Mouse (Mus musculus) Muller cell, postnatal 12 days (primary cell): ENCODE measurements around the gene Gm498.

ENCODE experiments used
- DNase-seq: peaks from one replicate; pipeline ENCODE4 v3.0.0-alpha.2; 2015; ENCODE audit errors: inconsistent ontology term

Gm498 gene

GRCm38 (mm10) chr7:143892361-143892760, 25.7 kb downstream of the Gm498 start:
- no peak for DNase-seq

DNA sequence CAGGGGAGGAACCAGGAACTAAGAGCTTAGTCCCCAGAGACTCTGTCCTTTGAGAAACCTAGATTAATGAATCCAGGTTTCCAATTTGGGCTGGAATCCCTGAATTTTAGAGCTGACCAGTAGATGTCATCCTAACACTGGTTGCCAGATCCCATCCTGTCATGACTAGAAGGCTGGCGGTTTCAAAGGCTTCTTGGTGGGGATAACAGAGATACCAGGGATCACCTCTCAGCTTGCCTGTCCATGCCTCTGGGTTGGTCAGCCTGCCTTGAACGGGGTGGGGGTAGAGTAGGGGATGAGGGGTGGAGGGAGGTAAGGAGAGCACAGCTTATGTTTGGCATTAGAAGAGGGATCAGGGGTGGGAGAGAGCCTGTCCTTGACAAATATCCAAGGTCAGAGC, 34.0 kb downstream of the Gm498 start:
- peak; percentile 48 for DNase-seq

DNA sequence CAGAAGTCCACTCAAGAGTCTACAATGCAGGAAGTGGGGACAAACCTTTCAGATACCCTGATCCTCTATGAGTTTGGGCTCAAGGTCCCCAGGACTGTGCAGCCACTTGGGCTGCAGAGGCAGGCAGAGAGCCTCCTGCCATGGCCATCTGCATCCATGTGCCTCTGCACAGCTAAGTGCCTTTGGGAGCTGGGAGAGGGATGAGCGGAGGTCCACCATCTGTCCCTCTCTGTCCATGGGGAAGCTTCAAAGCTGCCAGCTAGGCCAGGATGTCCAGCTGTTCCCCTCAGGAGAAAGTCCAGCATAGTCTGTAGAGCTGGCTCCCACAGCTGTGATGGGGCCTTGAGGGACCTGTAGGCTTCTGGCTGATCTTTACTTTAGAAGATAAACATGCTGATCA, 38.5 kb downstream of the Gm498 start:
- DNase-seq, result no peak

DNA sequence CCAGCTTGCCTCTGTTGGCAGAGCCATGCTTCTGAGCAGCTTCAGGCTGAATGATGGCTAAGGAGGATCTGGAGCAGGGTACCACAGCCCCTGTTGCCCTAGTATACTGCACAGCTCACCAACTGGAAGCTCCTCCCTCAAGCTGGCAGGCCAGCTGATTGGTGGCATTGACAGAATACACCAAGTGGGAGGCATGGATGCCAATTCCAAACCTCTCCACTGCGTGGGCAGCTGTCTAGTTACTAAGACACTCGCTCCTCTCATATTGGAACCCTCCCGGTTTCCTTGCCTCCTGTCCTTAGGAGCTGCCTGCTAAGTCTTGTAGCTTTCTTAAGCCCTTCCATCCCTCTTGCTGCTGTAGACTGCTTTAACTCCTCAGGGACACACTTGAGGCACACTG, 39.0 kb downstream of the Gm498 start:
- no peak for DNase-seq

DNA sequence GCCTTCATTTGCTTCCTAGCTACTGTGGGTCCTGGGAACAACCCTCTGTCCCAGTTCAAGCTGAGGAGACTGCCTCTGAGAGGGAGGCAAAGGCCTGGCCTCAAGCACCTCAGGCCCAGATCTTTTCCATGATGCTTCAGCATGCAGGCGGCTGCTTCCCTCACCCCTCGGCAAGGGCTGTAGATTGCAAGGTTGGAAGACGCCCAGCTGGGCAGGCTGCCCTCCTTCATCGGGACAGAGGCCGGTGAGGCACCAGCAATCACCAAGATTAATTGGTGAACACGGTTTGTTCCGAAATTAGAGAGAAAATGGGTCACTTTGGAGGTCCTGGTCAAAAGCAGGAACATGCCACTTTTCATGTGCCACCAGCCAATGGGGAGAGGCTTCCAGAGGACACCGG, 47.0 kb downstream of the Gm498 start:
- DNase-seq, result no peak

DNA sequence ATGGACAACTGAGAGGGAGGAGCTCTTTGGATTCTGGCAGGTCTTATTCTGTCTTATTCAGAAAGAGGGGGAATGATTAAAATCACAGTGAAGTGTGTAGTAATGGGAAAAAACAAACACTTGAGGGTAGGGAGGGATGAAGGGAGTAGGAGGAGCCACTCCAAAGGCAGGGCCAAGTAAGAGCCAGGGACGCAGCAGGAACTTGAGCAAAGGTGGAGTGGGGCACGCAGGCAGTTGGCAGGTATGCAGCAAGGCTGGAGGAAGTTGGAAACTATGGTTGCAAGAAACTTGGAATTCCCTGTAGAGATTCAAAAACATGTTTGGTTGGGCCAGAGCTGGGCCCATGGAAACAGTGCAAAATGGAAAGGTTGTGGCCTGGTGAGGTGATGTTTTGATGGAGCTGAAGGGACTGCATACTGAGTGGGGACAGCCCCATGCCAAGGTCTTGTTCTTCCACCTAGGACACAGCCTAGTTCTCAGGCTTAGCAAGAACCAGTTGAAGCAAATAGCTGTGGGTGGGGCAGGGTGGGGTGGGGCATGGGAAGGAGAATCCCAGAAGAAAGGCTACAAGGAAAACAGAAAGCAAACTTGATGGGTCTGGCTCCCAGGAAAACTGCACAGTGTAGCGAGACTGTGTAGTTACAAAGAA, 52.5 kb downstream of the Gm498 start:
- DNase-seq, result no peak

DNA sequence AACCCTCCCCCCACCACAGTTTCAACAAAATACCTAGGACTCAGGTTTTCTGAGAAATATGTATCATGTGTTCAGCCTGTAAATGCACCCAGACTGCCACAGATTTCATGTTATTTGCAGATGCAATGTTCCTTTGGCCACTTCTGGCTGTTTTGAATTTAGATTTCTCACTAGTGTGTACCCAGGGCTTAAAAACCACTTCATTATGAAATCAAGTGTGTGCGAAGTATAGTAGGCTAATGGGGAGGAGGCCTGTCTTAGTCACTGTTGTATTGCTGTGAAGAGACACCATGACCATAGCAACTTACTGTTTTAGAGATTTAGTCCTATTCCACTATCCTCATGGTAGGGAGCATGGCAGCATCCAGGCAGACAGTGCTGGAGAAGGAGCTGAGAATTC, 63.3 kb downstream of the Gm498 start:
- no peak for DNase-seq

DNA sequence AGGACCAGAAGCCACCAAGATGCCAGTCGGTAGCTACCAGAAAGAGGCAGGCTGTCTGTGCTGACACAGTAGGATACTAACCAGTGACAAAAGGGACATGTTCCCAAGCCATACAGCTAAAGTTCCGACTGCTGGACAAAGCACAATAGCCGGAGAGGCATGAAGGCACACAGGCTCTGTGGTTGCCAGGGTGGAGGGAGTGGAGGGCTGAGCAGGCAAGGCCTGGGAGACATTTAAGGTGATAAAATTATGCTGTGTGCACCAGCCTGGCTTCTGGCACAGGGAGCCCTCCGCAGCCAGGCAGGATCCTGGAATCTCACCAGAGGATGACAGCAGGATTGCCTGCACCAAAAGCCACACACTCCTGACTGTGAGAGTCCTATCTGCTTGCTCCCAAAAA, 72.0 kb downstream of the Gm498 start:
- DNase-seq, result peak; percentile 91

- DNase-seq, result peak; percentile 93
These were observed 72.8 kb downstream of the Gm498 start for GRCm38 (mm10) chr7:143939476-143939875.

- peak; percentile 90 for DNase-seq
These were observed 76.5 kb downstream of the Gm498 start for GRCm38 (mm10) chr7:143942941-143943691.

DNA sequence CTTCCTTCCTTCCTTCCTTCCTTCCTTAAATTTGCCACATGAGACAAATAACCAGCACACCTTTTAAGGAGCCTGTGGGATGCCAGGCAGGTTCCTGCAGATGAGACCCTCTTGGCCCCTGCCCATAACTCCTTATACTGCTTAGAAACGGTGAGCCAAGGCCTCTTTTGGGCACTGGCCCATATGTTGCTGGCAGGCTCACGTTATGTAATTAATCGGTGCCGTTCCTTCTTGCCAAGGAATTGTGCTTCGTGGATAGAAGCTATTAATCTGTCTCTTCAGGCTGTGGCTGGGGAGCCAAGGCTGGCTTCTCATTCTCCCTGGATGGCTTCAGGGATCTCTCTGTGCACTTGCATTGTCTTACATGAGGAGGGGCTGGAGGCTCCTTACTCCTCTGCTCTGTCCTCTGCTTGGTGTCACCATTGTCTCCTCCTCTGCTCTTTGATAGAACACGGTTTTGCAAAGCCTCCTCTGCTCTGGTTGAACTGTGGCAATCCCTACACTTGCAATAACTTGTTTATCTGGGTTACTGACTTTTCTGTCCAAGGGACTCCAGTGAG, 77.9 kb downstream of the Gm498 start:
- no peak for DNase-seq
